Mouse (Mus musculus): ENCODE data around the gene Lrrc20. TPM values are rescaled to one million over a fixed set of nuclear protein-coding genes. Genes with fewer than 3 reads are reported as not detected.

Lrrc20 gene
- polyA plus RNA-seq, 1 experiment from 2014 or later = 13.3 TPM

- H3K4me2 ChIP-seq (ENCODE audit: low read length) = no peak overlapping the region
- H3K9ac ChIP-seq (ENCODE audit: low read length) = no peak overlapping the region
- H3K4me1 ChIP-seq (ENCODE audit: control insufficient read depth in 2 of 2, insufficient read depth in 2 of 2, low read length in 2 of 2) = peaks cover 8 to 9% of the 10 kb centered on the region in 2 experiments
- no peaks in the 10 kb centered on the region for H3K9me3 ChIP-seq (ENCODE audit: control insufficient read depth, low read length)
- H3K27me3 ChIP-seq (ENCODE audit: control insufficient read depth, insufficient read depth, low read length) = no peaks in the 10 kb centered on the region
- no peak overlapping the region for H3K4me3 ChIP-seq (ENCODE audit: control insufficient read depth in 1 of 2, insufficient read depth in 1 of 2, low read depth in 1 of 2, low read length in 2 of 2)
- no peaks in the 10 kb centered on the region for H3K36me3 ChIP-seq (ENCODE audit: control insufficient read depth, insufficient read depth, low read length)
- ATAC-seq (ENCODE audit: insufficient number of reproducible peaks, insufficient read depth, low FRiP score, low read depth) = no peak
- no peak overlapping the region for H3K27ac ChIP-seq (replicated peaks in 1 of 2; ENCODE audit: control insufficient read depth in 1 of 2, insufficient read depth in 1 of 2, low read depth in 2 of 2, low read length in 2 of 2)
- 73% methylated on average over 7 of the region's 7 CpGs for WGBS
These were observed 25.2 kb downstream of the Lrrc20 start for GRCm38 (mm10) chr10:61500756-61501155.

GRCm38 (mm10) chr10:61504073-61504472 lies 28.5 kb downstream of the Lrrc20 start:
- H3K4me3 ChIP-seq (ENCODE audit: control insufficient read depth in 1 of 2, insufficient read depth in 1 of 2, low read depth in 1 of 2, low read length in 2 of 2) = no peak overlapping the region
- no peak overlapping the region for H3K27ac ChIP-seq (replicated peaks in 1 of 2; ENCODE audit: control insufficient read depth in 1 of 2, insufficient read depth in 1 of 2, low read depth in 2 of 2, low read length in 2 of 2)
- 86% methylated on average over 2 of the region's 2 CpGs for WGBS
- no peak overlapping the region for H3K4me2 ChIP-seq (ENCODE audit: low read length)
- no peaks in the 10 kb centered on the region for H3K9me3 ChIP-seq (ENCODE audit: control insufficient read depth, low read length)
- no peaks in the 10 kb centered on the region for H3K27me3 ChIP-seq (ENCODE audit: control insufficient read depth, insufficient read depth, low read length)
- H3K36me3 ChIP-seq (ENCODE audit: control insufficient read depth, insufficient read depth, low read length) = no peaks in the 10 kb centered on the region
- no peaks in the 10 kb centered on the region for H3K4me1 ChIP-seq (ENCODE audit: control insufficient read depth in 2 of 2, insufficient read depth in 2 of 2, low read length in 2 of 2)
- H3K9ac ChIP-seq (ENCODE audit: low read length) = no peak overlapping the region
- no peak for ATAC-seq (ENCODE audit: insufficient number of reproducible peaks, insufficient read depth, low FRiP score, low read depth)

GRCm38 (mm10) chr10:61506381-61507200 lies 31.0 kb downstream of the Lrrc20 start:
- Histone ChIP-seq H3K36me3 (ENCODE audit: control insufficient read depth, insufficient read depth, low read length) (no peaks in the 10 kb centered on the region), H3K4me1 (ENCODE audit: control insufficient read depth in 2 of 2, insufficient read depth in 2 of 2, low read length in 2 of 2) (peaks cover 0 to 3% of the 10 kb centered on the region in 2 experiments; a peak in 3 of 4 replicates), H3K27ac (replicated peaks in 1 of 2; ENCODE audit: control insufficient read depth in 1 of 2, insufficient read depth in 1 of 2, low read depth in 2 of 2, low read length in 2 of 2) (no peak overlapping the region), H3K27me3 (ENCODE audit: control insufficient read depth, insufficient read depth, low read length) (no peaks in the 10 kb centered on the region), H3K4me2 (ENCODE audit: low read length) (no peak overlapping the region), H3K9ac (ENCODE audit: low read length) (no peak overlapping the region), H3K4me3 (ENCODE audit: control insufficient read depth in 1 of 2, insufficient read depth in 1 of 2, low read depth in 1 of 2, low read length in 2 of 2) (no peak overlapping the region), H3K9me3 (ENCODE audit: control insufficient read depth, low read length) (no peaks in the 10 kb centered on the region)
- 87% methylated on average over 7 of the region's 7 CpGs for WGBS
- no peak for ATAC-seq (ENCODE audit: insufficient number of reproducible peaks, insufficient read depth, low FRiP score, low read depth)

- Histone ChIP-seq H3K4me2 (ENCODE audit: low read length) (no peak overlapping the region), H3K9ac (ENCODE audit: low read length) (no peak overlapping the region), H3K4me3 (ENCODE audit: control insufficient read depth in 1 of 2, insufficient read depth in 1 of 2, low read depth in 1 of 2, low read length in 2 of 2) (no peak overlapping the region), H3K4me1 (ENCODE audit: control insufficient read depth in 2 of 2, insufficient read depth in 2 of 2, low read length in 2 of 2) (peaks cover 0 to 3% of the 10 kb centered on the region in 2 experiments; a peak in 3 of 4 replicates), H3K27me3 (ENCODE audit: control insufficient read depth, insufficient read depth, low read length) (no peaks in the 10 kb centered on the region), H3K9me3 (ENCODE audit: control insufficient read depth, low read length) (no peaks in the 10 kb centered on the region), H3K36me3 (ENCODE audit: control insufficient read depth, insufficient read depth, low read length) (no peaks in the 10 kb centered on the region), H3K27ac (replicated peaks in 1 of 2; ENCODE audit: control insufficient read depth in 1 of 2, insufficient read depth in 1 of 2, low read depth in 2 of 2, low read length in 2 of 2) (no peak overlapping the region)
- 85% methylated on average over 5 of the region's 5 CpGs for WGBS
- no peak for ATAC-seq (ENCODE audit: insufficient number of reproducible peaks, insufficient read depth, low FRiP score, low read depth)
These were observed 34.3 kb downstream of the Lrrc20 start for GRCm38 (mm10) chr10:61509873-61510272.

- Histone ChIP-seq H3K4me1 (ENCODE audit: control insufficient read depth in 2 of 2, insufficient read depth in 2 of 2, low read length in 2 of 2) (peaks cover 0 to 3% of the 10 kb centered on the region in 2 experiments; a peak in 3 of 4 replicates), H3K27me3 (ENCODE audit: control insufficient read depth, insufficient read depth, low read length) (no peaks in the 10 kb centered on the region), H3K9me3 (ENCODE audit: control insufficient read depth, low read length) (no peaks in the 10 kb centered on the region), H3K9ac (ENCODE audit: low read length) (no peak overlapping the region), H3K4me2 (ENCODE audit: low read length) (no peak overlapping the region), H3K4me3 (ENCODE audit: control insufficient read depth in 1 of 2, insufficient read depth in 1 of 2, low read depth in 1 of 2, low read length in 2 of 2) (no peak overlapping the region), H3K36me3 (ENCODE audit: control insufficient read depth, insufficient read depth, low read length) (no peaks in the 10 kb centered on the region), H3K27ac (replicated peaks in 1 of 2; ENCODE audit: control insufficient read depth in 1 of 2, insufficient read depth in 1 of 2, low read depth in 2 of 2, low read length in 2 of 2) (no peak overlapping the region)
- ATAC-seq (ENCODE audit: insufficient number of reproducible peaks, insufficient read depth, low FRiP score, low read depth) = no peak
- 12% methylated on average over 7 of the region's 7 CpGs for WGBS
These were observed 35.2 kb downstream of the Lrrc20 start for GRCm38 (mm10) chr10:61510809-61511208.

GRCm38 (mm10) chr10:61512215-61512889 lies 36.8 kb downstream of the Lrrc20 start:
- Histone ChIP-seq H3K9ac (ENCODE audit: low read length) (no peak overlapping the region), H3K4me2 (ENCODE audit: low read length) (no peak overlapping the region), H3K9me3 (ENCODE audit: control insufficient read depth, low read length) (no peaks in the 10 kb centered on the region), H3K27ac (replicated peaks in 1 of 2; ENCODE audit: control insufficient read depth in 1 of 2, insufficient read depth in 1 of 2, low read depth in 2 of 2, low read length in 2 of 2) (no peak overlapping the region), H3K4me1 (ENCODE audit: control insufficient read depth in 2 of 2, insufficient read depth in 2 of 2, low read length in 2 of 2) (peaks cover 4 to 7% of the 10 kb centered on the region in 2 experiments), H3K27me3 (ENCODE audit: control insufficient read depth, insufficient read depth, low read length) (no peaks in the 10 kb centered on the region), H3K36me3 (ENCODE audit: control insufficient read depth, insufficient read depth, low read length) (no peaks in the 10 kb centered on the region), H3K4me3 (ENCODE audit: control insufficient read depth in 1 of 2, insufficient read depth in 1 of 2, low read depth in 1 of 2, low read length in 2 of 2) (no peak overlapping the region)
- WGBS = 83% methylated on average over 11 of the region's 11 CpGs
- no peak for ATAC-seq (ENCODE audit: insufficient number of reproducible peaks, insufficient read depth, low FRiP score, low read depth)

GRCm38 (mm10) chr10:61516866-61517265 lies 41.3 kb downstream of the Lrrc20 start:
- Histone ChIP-seq H3K4me3 (ENCODE audit: control insufficient read depth in 1 of 2, insufficient read depth in 1 of 2, low read depth in 1 of 2, low read length in 2 of 2) (no peak overlapping the region), H3K9ac (ENCODE audit: low read length) (no peak overlapping the region), H3K36me3 (ENCODE audit: control insufficient read depth, insufficient read depth, low read length) (no peaks in the 10 kb centered on the region), H3K4me2 (ENCODE audit: low read length) (no peak overlapping the region), H3K27me3 (ENCODE audit: control insufficient read depth, insufficient read depth, low read length) (no peaks in the 10 kb centered on the region), H3K9me3 (ENCODE audit: control insufficient read depth, low read length) (no peaks in the 10 kb centered on the region), H3K4me1 (ENCODE audit: control insufficient read depth in 2 of 2, insufficient read depth in 2 of 2, low read length in 2 of 2) (peaks cover 9 to 13% of the 10 kb centered on the region in 2 experiments), H3K27ac (replicated peaks in 1 of 2; ENCODE audit: control insufficient read depth in 1 of 2, insufficient read depth in 1 of 2, low read depth in 2 of 2, low read length in 2 of 2) (no peak overlapping the region)
- no peak for ATAC-seq (ENCODE audit: insufficient number of reproducible peaks, insufficient read depth, low FRiP score, low read depth)
- WGBS = 63% methylated on average over 5 of the region's 5 CpGs
